Mouse (Mus musculus): ENCODE measurements at regions not wholly inside any gene's neighbourhood (a gene's known extent, or its start where the extent isn't known, plus 50 kb on each side); places are given as distances from the start of the nearest gene placed in this dataset.

- no peak for DNase-seq
Measured at GRCm38 (mm10) chr8:92522519-92522918, 151.6 kb upstream of the Irx6 start.

- no peak for DNase-seq
Measured at GRCm38 (mm10) chr8:92529756-92530155, 144.3 kb upstream of the Irx6 start.

DNA sequence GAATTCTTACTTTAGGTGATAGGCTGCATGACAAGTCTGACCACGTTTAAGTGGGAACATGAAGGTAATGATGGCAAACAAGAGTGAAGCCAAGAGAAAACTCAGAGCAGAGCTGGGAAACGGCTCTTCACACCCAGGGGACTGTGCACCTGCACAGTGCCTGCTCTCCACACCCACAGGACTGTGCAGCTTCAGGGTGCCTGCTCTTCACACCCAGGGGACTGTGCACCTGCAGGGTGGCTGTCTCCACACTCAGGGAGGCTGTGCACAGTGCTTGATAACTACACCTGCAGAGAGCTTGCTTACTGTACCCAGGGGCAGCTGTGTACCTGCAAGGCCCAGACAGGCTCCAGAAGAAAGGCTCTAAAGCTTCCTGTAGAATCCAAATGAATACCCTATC, 133.5 kb upstream of the Irx6 start:
- DNase-seq: no peak

DNA sequence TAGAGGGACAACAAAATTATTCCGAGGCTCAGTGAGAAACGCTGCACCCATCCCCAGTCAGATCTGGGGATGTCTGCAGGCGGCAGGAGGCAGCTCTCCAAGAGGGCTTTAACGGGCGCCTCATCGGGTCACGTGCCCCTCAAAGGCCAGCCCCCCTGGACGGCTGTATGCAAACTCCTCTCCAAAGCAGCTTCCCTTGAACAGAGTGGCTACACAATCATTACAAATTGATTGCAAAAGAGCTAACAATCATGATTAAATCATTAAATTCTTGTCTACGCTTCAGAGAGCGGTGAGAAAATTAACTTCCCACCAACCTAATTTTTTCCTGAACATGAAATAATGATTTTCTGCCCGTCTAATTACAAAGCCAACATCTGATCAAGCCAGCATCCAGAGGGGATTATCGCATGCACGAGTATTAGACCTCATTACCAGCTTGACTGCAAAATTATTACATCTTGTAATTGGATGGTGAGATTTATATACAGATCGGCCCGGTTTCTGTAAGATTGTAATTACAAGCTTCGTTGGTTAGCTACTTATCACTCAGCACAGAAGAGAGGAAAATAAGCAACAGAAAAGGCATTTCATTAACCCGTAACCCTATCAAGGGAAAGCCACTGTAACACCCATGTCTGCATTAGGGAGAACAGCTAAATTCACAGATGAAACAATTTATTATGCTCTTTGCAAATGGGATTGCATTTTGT, 128.6 kb upstream of the Irx6 start:
- peak in 1 of 2 experiments; percentile 13 for DNase-seq

DNA sequence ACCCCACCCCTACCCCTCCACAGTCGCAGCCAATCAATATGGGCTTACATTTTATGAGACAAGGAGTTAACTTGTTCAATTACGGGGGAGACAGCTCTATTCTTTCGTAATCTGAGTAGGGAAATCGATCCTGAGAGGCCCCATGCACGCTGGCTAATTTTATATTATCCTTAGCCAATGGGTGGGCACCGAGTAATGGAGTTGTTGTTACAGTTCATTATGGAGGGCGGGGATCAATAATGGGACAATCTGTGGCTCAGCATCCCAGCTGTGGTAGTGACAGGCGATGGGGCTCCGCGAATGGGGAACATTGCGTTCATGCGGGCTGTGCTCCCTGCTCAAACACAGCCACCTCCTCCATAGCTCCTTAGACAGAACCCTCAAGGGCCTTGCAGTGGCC, 118.9 kb upstream of the Irx6 start:
- no peak for DNase-seq

DNA sequence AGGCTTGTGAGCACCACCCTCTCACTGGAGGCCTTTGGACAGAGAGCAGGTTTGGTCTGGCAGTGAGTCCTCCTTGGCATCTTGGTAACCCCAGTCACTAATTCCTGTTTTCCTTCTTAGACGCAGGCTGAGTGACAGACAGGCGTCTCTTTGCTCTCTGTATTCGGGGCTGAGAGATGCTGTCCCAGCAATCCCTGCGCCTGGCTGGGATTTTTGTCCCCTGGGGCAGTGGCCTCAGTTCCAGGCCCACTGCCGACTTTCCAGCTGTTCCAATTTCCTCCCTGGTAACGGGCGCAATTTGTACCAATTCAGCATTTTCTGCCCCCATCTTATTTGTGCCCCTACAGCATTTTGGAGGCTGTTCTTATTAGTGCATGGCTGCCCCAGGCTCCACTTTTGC, 118.5 kb upstream of the Irx6 start:
- DNase-seq: no peak

DNA sequence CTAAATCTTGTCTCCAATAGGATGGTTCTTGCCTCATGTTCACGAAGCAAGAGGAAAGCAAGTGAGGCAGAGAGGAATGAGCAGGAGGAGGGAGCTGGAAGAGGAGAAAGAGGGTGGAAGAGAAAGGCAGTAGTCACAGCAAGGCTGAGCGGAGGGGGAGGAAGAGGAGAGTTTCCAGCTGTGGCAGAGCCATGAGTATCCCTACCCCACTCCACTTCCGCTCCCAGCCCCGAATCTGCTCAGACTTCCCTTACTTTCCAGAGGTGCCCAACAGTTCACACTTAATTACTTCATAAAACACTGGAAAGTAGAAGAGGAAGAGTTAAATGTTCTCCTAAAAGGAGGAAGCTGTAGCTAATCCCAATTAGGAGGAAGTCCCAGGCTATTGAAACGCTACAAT, 111.6 kb upstream of the Irx6 start:
- no peak for DNase-seq

DNA sequence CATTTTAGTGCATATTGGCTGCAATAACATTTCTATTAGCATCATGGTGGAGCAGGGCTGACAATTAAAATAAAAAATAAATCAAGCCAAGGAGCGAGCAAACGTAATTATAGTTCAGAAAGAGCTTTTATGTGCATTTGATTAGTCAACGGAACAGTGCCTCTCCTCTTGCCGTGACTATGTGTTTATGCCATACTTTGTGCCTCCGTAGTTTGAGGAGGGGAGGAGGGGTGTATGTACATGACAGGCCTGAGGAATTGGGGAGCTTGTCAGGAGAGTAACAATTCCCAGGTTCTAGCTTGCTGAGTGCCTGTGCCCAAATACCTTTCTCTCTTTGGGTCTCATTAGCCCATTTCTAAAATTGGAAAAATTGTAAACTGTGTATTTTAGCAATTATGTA, 111.1 kb upstream of the Irx6 start:
- DNase-seq: no peak

GRCm38 (mm10) chr8:92569650-92570049, 104.4 kb upstream of the Irx6 start:
- DNase-seq: no peak

DNA sequence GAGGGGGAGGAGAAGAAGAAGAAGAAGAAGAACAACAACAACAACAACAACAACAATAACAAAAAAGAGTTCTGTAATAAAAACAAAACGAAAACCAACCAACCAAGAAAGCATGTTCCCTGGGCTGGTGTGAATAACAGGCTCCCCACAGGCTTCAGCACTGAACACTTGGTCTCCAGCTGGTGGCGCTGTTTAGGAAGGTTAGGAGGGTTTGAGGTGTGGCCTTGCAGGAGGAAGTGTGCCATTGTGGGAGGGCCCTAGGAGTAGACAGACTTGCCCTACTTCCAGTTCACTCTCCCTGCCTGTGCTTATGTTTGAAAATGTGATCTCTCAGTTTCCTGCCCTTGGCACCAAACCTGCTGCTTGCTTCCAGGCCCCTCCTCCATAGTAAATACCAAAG, 94.6 kb upstream of the Irx6 start:
- DNase-seq: no peak

- DNase-seq: no peak
Measured at GRCm38 (mm10) chr8:92581051-92581450, 93.0 kb upstream of the Irx6 start.

DNA sequence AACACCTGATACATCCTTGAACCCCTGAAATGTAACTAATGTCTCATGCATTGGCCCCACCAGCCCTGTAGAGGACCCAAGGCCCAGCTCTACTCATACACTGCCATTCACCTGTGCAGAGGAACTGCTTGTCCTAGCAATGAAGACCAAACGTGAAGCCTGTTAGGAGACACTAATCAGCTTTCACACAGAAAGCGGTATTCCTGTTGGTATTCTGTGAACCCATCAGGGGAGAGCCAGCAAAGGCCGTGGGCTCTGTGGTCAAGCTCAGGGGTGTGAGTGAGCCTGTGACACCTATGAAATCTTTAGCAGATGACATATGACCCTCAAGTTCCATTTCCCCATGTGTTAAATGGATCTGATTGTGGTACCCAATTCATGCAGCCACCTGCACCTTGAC, 73.3 kb upstream of the Irx6 start:
- no peak for DNase-seq

GRCm38 (mm10) chr8:92602973-92603372, 71.1 kb upstream of the Irx6 start:
- DNase-seq: no peak

DNA sequence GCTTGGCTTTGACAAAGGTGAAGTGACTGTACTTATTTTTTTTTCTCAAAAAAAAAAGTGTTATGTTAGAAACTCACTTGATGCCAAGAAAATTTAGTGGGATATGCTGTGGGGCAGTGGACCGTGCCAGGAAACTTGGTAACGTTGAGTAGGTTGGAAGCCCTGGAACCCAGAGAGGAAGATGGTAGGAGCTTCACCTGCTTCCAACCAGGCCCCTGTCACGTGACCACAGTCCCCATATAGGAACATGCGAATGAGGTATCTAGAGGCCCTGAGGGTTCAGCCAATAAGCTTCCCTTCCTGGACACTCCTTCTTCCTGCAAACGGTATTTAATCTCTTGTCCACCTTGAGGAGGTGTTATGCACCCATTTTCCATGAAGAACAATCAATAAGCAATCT, 68.5 kb upstream of the Irx6 start:
- no peak for DNase-seq

GRCm38 (mm10) chr8:92607604-92608003, 66.5 kb upstream of the Irx6 start:
- no peak for DNase-seq

GRCm38 (mm10) chr8:92609908-92610307, 64.2 kb upstream of the Irx6 start:
- DNase-seq: no peak

DNA sequence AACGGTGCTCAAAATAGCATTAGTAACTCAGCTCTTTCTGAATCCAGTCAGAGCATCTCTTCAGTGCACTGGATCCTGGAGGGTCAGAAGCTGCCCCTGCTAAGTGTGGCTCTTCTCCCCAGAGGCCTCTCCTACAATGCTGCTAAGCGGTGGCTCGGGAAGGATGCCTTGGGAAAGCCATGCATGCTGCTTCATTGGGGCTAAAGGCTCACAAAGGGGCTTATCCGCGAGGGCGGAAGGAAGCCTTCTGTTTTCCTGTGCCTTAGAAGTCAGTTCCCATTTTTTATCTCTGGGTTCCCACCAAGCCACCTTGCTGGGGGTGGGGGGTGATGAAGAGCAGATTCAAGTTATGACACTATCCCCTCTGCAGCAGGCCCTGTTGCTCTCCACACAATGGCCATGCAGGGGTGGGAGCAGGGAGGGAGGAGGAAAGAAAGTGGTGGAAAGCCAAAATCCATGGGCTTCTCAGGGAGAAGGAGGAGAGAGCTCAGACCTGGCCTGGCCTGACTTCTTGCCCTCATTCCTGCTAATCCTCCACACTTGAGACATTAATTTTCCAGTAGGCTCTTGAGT, 63.5 kb upstream of the Irx6 start:
- no peak for DNase-seq

- DNase-seq: peak; percentile 2 to 27
Measured at GRCm38 (mm10) chr8:92613486-92613885, 60.6 kb upstream of the Irx6 start.

DNA sequence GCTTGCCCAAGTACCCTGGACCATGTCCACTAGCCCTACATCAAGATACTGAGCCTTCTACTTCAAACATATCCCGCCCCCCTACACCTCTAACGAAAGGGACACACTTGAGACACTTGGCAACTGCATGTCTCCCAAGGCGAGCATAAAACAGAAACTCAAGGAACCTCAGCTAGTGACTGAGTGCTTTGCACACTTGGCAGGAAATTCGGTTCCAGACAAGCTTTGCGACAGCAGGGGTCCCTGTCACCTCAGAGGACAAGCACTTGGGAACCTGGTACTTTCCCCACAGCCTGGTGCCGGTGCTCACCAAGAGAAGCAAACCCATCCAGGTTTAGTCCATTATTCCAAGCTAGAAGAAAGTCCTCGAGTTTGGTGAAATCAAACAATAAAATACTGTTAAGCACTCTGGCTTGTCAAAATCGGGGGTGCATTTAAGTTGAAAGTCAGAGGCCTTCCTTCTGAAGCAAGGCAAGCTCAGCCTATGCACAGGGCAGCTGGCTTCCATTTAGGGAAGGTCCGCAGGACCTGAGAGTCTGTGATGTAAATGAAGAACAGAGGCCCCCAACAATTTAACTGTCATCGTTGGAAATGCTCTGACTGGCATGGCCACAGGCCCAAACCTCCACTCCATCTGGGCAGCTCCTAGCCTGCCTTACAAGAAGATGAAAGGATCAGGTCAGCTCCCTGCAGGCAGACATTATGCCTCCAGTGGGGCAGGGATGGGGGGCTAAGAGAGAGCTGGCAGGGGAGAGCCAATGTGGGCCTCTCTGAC, 57.6 kb upstream of the Irx6 start:
- DNase-seq: no peak

- DNase-seq: no peak
Measured at GRCm38 (mm10) chr8:92618281-92618680, 55.8 kb upstream of the Irx6 start.
